Mouse (Mus musculus) lung, postnatal 0 days (tissue): Measurements from ENCODE around the gene Tcl1.

Experiments used
- CTCF ChIP-seq: IDR thresholded peaks from 2 replicates; pipeline ENCODE4 v1.5.1; 2016; ENCODE audit warnings: antibody characterized with exemption, mild to moderate bottlenecking
- EP300 ChIP-seq: IDR thresholded peaks from 2 replicates; pipeline ENCODE4 v1.6.1; 2016; ENCODE audit warnings: antibody characterized with exemption, mild to moderate bottlenecking, control low read depth

- TF ChIP-seq EP300 (no peak), CTCF (no peak)
These were observed 14.2 kb downstream of the Tcl1 start for GRCm38 (mm10) chr12:105208441-105208840.
